Mouse (Mus musculus) c-Kit-positive CD71-positive TER-119-positive erythroid progenitor cells, embryonic 14.5 days (primary cell): Measurements from ENCODE around the gene Gpr119.

Source experiments
- DNase-seq: peaks from one replicate; pipeline ENCODE4 v3.0.0-alpha.2; 2013; ENCODE audit warnings: low spot score

The Gpr119 gene

DNA sequence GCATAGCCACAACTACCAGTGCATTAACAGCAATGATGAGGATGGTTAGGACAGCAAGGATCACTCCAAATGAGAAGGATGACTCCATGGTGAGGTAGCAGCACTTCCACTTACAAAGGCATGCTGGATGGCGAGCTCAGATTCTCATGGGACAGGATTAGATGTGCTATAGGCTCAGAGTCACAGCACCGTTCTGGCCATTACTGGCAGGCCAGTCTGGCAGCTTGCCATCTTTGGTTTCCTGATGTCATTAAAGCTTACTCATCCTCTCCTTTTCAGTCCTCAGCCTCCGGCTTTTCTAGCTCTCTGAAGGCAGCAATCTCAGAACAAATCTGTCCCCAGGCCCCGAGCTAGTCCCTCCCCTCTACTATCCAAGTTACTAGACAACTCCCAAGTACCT is at the start of gene Gpr119:
TSS of gene Gpr119 (minus strand) at position 308 of the 400 bp plus-strand sequence.
- no peak for DNase-seq

DNA sequence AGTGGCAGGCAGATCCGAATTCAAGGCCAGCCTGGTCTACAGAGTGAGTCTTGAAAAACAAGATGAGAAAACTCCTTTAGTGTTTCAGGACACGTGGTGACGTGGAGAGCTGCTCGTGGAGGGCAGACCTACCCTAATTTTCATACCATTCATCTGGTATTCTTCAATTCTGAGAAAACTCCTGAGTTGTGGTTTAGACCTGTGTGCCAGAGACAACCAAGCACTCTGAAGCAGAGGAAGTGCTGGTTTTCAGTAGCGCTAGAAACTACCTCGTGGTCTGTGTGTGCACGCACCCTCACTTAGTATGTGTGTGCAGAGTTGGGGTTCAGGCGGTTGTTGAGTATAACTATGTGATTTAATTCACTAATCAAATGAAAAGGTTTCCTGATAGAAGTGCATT is 38.6 kb upstream of the Gpr119 start:
- DNase-seq: no peak

DNA sequence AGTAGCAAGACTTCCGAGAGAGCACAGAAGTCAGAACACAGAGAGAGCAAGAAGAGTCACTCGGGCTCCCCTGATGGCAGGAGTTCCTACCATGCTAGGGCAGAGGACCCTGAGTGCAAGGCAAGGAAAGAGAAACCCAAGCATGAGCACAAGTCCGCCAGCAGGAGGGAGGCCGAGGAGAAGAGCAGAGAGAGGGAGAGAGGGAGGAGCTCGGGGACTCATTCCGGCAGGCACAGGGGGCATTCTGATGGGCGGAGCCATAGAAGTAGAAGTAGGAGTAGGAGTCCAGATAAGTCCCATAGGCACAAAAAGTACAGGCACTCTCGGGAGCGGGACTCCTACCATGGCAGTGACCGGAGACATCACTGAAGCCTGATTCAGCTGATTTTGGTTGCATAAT is 35.4 kb upstream of the Gpr119 start:
- no peak for DNase-seq

DNA sequence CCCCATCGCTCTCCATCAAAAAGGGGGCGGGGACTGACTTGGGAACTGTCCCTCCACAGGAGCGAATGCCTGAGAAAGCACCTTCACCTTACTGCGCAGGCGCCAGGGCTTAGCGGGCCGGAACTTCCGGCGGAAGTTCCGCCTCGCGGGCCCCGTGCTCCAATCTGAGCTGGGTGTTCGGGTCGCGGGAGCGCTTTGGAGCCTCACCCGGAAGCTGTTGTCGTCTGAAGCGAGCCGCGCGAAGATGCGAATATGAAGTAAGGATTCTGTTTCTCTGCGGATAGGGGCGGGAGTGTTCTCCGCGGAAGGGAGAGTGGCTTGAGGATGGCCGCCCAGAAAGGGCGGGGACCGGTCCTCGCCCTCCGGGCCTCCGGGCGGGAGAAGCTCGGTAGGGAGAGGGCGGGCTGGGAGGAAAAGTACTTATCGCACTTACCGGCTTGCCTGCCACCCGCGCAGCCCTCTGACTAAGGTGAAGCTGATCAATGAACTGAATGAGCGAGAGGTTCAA is 20.6 kb upstream of the Gpr119 start, which contains the start of gene Rbmx2:
TSS of gene Rbmx2 (plus strand) at position 141 of the 508 bp plus-strand sequence.
- peak; percentile 83 for DNase-seq

GRCm38 (mm10) chrX:48694460-48694859 is 20.2 kb upstream of the Gpr119 start:
- DNase-seq: no peak

GRCm38 (mm10) chrX:48683857-48684256 is 9.6 kb upstream of the Gpr119 start:
- no peak for DNase-seq

- DNase-seq: peak; percentile 40
These were observed 9.2 kb upstream of the Gpr119 start for GRCm38 (mm10) chrX:48683451-48683850.

DNA sequence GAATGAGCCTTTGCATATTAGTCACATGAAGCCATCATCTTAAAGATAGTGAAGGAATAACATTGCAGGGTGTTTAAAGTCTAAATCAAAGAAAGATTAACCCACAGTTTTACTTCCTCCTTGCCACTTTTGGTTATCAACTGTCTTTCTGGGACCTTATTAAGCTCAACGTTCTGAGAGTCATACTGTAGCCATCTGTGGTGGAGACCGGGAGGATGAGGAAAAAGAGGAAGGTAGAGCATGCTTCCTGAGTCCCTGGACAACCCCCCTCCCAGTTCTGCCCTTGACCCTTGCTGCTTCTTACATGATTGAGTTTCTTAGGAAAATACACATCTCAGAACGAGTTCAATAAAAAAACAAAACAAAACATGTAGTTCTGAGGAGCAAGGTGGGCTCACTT is 2.6 kb downstream of the Gpr119 start:
- DNase-seq: no peak

DNA sequence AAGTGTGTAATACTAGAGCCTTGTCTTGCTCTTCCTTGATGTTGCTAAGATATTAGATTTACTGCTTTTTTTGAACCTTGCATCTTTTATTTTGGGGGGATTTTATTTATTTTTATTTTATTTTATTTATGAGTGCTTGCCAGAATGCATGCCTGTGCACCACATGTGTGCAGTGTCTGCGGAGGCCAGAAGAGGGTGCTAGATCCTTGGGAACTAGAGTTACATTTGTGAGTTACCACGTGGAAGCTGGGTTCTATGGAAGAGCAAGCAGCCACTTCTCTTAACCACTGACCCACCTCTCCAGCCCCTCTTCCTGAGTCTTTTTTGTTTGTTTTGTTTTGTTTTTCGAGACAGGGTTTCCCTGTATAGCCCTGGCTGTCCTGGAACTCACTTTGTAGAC is 4.7 kb downstream of the Gpr119 start:
- DNase-seq: peak; percentile 8

DNA sequence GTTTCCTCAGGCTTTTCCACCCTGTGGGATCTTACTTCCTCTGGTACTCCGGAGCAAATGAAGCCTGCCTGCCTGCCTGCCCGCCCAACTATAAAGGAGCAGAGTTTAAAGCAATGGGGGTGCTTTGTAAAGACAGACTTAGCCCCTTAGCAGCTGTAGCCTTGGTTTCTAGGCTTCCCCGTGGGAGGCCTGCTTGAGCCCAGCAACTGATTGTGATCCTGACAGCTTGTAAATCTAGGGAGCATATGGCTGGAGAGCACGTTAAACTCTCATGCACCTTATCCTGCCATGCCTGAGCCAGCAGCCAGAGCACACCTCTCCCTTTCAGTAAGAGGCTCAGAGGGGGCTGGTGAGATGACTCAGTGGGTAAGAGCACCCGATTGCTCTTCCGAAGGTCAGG is 7.5 kb downstream of the Gpr119 start:
- DNase-seq: no peak

- DNase-seq: peak; percentile 26
These were observed 30.2 kb downstream of the Gpr119 start for GRCm38 (mm10) chrX:48644122-48644521.

DNA sequence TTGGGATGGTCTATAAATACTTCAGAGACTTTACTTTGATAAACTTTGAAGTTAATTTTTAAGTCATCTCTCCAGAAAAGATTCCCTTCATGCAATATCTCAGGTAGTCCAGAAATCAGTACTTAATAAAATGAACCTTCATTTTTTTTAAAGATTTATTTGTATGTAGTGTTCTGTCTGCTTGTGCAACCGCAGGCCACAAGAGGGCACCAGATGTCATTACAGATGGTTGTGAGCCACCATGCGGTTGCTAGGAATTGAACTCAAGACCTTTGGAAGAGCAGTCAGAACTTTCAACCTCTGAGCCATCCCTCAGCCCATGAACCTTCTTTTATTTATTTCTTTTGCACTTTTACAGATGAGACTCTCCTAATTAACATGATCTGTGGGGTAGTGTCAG is 37.2 kb downstream of the Gpr119 start:
- peak; percentile 6 for DNase-seq

- no peak for DNase-seq
These were observed 50.2 kb downstream of the Gpr119 start for GRCm38 (mm10) chrX:48624054-48624420.

- peak; percentile 67 for DNase-seq
These were observed 50.8 kb downstream of the Gpr119 start, which contains the start of gene Slc25a14 for GRCm38 (mm10) chrX:48623379-48624053. Gene Slc25a14, plus strand, starts transcription at chrX:48623413.

DNA sequence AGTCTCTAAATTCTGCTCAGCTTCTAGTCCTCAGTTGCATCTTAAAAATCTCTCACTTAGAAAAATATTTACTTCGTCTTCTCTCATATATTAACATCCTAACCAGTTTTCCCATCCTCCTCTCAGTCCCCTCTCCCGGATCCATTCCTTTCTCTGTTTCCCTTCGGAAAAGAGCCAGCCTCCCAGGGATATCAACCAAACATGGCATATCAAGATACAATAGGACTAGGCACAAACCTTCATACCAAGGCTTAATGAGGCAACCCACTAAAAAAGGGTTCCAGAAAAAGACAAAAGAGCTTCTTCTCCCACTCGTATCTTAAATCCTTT is 51.3 kb downstream of the Gpr119 start:
- no peak for DNase-seq
